ENCODE assay signal across 7 mouse cellular contexts in genomic region chr17:29347645-29348256, GRCm38 (mm10). TPM values are rescaled to one million over a fixed set of nuclear protein-coding genes. Genes with fewer than 3 reads are reported as not detected.
DNase-seq lines count a peak whose midpoint lies in the region; ATAC-seq and TF ChIP-seq lines count a peak whose summit lies in the region.

TSS of gene Mtch1 (minus strand) at chr17:29347934.

- peak; percentile 95 for ATAC-seq in embryonic facial prominence, embryonic 12.5 days (ENCODE audit: insufficient number of reproducible peaks, insufficient read depth, low FRiP score, low TSS enrichment)
- ATAC-seq in limb, embryonic 12.5 days (ENCODE audit: insufficient number of reproducible peaks, insufficient read depth, low FRiP score, low TSS enrichment, low read depth), result peak; percentile 92
- ATAC-seq in midbrain, embryonic 15.5 days (replicated peaks), result peak; percentile 90

- H3K4me3 ChIP-seq in embryonic facial prominence, embryonic 12.5 days, result peak within 1 kb of the TSS; percentile 92
- H3K4me3 ChIP-seq in kidney, adult 2 months (ENCODE audit: insufficient read depth, low read depth, low read length), result peak within 1 kb of the TSS; percentile 77
- H3K4me3 ChIP-seq in limb, embryonic 12.5 days (replicated peaks), result peak within 1 kb of the TSS; percentile 96
- H3K4me3 ChIP-seq in midbrain, embryonic 15.5 days, result peak within 1 kb of the TSS; percentile 85
- peak within 1 kb of the TSS; percentile 68 for H3K4me3 ChIP-seq in spleen, adult 2 months (ENCODE audit: extremely low read depth, insufficient read depth, insufficient read length)

- H3K27ac ChIP-seq in embryonic facial prominence, embryonic 12.5 days, result peak within 1 kb of the TSS; percentile 92
- H3K27ac ChIP-seq in kidney, adult 2 months (ENCODE audit: insufficient read depth, low read depth, low read length), result peak within 1 kb of the TSS; percentile 87
- peak within 1 kb of the TSS; percentile 95 for H3K27ac ChIP-seq in limb, embryonic 12.5 days
- H3K27ac ChIP-seq in midbrain, embryonic 15.5 days, result peak within 1 kb of the TSS; percentile 95
- peak within 1 kb of the TSS; percentile 75 for H3K27ac ChIP-seq in spleen, adult 2 months (ENCODE audit: insufficient read depth, low read length)

- H3K4me1 ChIP-seq in embryonic facial prominence, embryonic 12.5 days, result peaks cover 27% of the 10 kb centered on the region
- H3K4me1 ChIP-seq in kidney, adult 2 months (ENCODE audit: control insufficient read depth, insufficient read depth, low read length), result peaks cover 11% of the 10 kb centered on the region
- H3K4me1 ChIP-seq in limb, embryonic 12.5 days (replicated peaks), result peaks cover 27% of the 10 kb centered on the region
- H3K4me1 ChIP-seq in midbrain, embryonic 15.5 days, result peaks cover 26% of the 10 kb centered on the region
- H3K4me1 ChIP-seq in spleen, adult 2 months (ENCODE audit: control insufficient read depth, insufficient read depth, insufficient read length), result peaks cover 10% of the 10 kb centered on the region; the same call in 1 of the 2 replicates

- WGBS in embryonic facial prominence, embryonic 12.5 days, result 2% methylated on average over 52 of the region's 53 CpGs
- WGBS in kidney, adult 2 months, result under 1% methylated on average over 53 of the region's 53 CpGs
- under 1% methylated on average over 51 of the region's 53 CpGs for WGBS in limb, embryonic 12.5 days
- WGBS in midbrain, embryonic 15.5 days, result under 1% methylated on average over 53 of the region's 53 CpGs
- WGBS in spleen, adult 2 months, result 3% methylated on average over 52 of the region's 53 CpGs

- peak within 1 kb of the TSS; percentile 67 for H3K4me2 ChIP-seq in embryonic facial prominence, embryonic 12.5 days (replicated peaks)
- H3K4me2 ChIP-seq in limb, embryonic 12.5 days, result peak within 1 kb of the TSS; percentile 73
- H3K4me2 ChIP-seq in midbrain, embryonic 15.5 days, result peak within 1 kb of the TSS; percentile 73

- peaks cover 21% of the 10 kb centered on the region for H3K36me3 ChIP-seq in embryonic facial prominence, embryonic 12.5 days
- H3K36me3 ChIP-seq in kidney, adult 2 months (ENCODE audit: control insufficient read depth, insufficient read depth, low read length), result no peaks in the 10 kb centered on the region
- peaks cover 19% of the 10 kb centered on the region for H3K36me3 ChIP-seq in limb, embryonic 12.5 days
- peaks cover 3% of the 10 kb centered on the region; the same call in 1 of the 2 replicates for H3K36me3 ChIP-seq in midbrain, embryonic 15.5 days (replicated peaks)
- H3K36me3 ChIP-seq in spleen, adult 2 months (ENCODE audit: control insufficient read depth, insufficient read depth, low read length), result peaks cover 1% of the 10 kb centered on the region

- no peaks in the 10 kb centered on the region for H3K9me3 ChIP-seq in embryonic facial prominence, embryonic 12.5 days
- no peaks in the 10 kb centered on the region for H3K9me3 ChIP-seq in limb, embryonic 12.5 days
- H3K9me3 ChIP-seq in midbrain, embryonic 15.5 days, result no peaks in the 10 kb centered on the region

- TF ChIP-seq POLR2A in kidney, adult 2 months (IDR thresholded peaks at IDR 0.05; ENCODE audit: low read depth, low read length), result peak; percentile 27
- peak; percentile 46 for TF ChIP-seq POLR2A in spleen, adult 2 months (IDR thresholded peaks at IDR 0.05; ENCODE audit: low read depth, low read length)

- H3K9ac ChIP-seq in embryonic facial prominence, embryonic 12.5 days, result peak within 1 kb of the TSS; percentile 89
- H3K9ac ChIP-seq in limb, embryonic 12.5 days (replicated peaks), result peak within 1 kb of the TSS; percentile 92
- H3K9ac ChIP-seq in midbrain, embryonic 15.5 days, result peak within 1 kb of the TSS; percentile 83

- TF ChIP-seq CTCF in kidney, adult 2 months (conservative IDR thresholded peaks at IDR 0.05; ENCODE audit: insufficient read depth, insufficient read length, low read depth, low read length), result no peak
- no peak for TF ChIP-seq CTCF in spleen, adult 2 months (IDR thresholded peaks at IDR 0.05; ENCODE audit: extremely low read depth, insufficient read depth, insufficient read length, insufficient replicate concordance)

- H3K27me3 ChIP-seq in embryonic facial prominence, embryonic 12.5 days, result no peaks in the 10 kb centered on the region
- H3K27me3 ChIP-seq in kidney, adult 2 months (replicated peaks; ENCODE audit: control insufficient read depth, insufficient read depth, low read length), result no peaks in the 10 kb centered on the region
- no peaks in the 10 kb centered on the region for H3K27me3 ChIP-seq in limb, embryonic 12.5 days
- H3K27me3 ChIP-seq in midbrain, embryonic 15.5 days (replicated peaks), result no peaks in the 10 kb centered on the region
- no peaks in the 10 kb centered on the region for H3K27me3 ChIP-seq in spleen, adult 2 months (ENCODE audit: control insufficient read depth, insufficient read depth, low read length)

- peak; percentile 100 for DNase-seq in adrenal gland, postnatal 25 days
- DNase-seq in heart, adult 18-20 months, result peak; percentile 99
- DNase-seq in kidney, adult 2 months, result peak; percentile 99
- DNase-seq in spleen, adult 2 months (ENCODE audit: low read depth in 1 of 2, low spot score in 2 of 2), result peak; percentile 90 to 100

RNA-seq across cellular contexts. Expression of gene Mtch1, which starts in this region (rescaled TPM):
- total RNA-seq in adrenal gland, postnatal 25 days (2021), result 231 and 242 TPM in 2 replicates
- 420 and 454 TPM in 2 replicates for polyA plus RNA-seq in embryonic facial prominence, embryonic 12.5 days (2016; fragmentation: Nextera tagmentation; extraction: Ambion mirVana)
- 100 to 1,000 TPM; 193 to 203 TPM for total RNA-seq in heart, adult 18-20 months (2021)
- 375 and 393 TPM in 2 replicates for polyA plus RNA-seq in kidney, adult 2 months (2012; rRNA removed)
- 368 and 379 TPM in 2 replicates for polyA plus RNA-seq in limb, embryonic 12.5 days (2016; fragmentation: Nextera tagmentation; extraction: Ambion mirVana)
- polyA plus RNA-seq in midbrain, embryonic 15.5 days (2015; fragmentation: Nextera tagmentation; extraction: Ambion mirVana), result 519 and 548 TPM in 2 replicates
- 145 and 212 TPM in 2 replicates for polyA plus RNA-seq in spleen, adult 2 months (2012; rRNA removed)

Comparison
In these comparisons a context has a peak if more than half of its experiments do, and no peak if none do; other contexts are left out.
1. Peak in every context shown above with its lines: DNase-seq, ATAC-seq, H3K4me3 ChIP-seq and H3K27ac ChIP-seq.